ENCODE assay signal across 22 mouse cellular contexts in genomic region chr1:165781911-165782310, GRCm38 (mm10). TPM values are rescaled to one million over a fixed set of nuclear protein-coding genes. Genes with fewer than 3 reads are reported as not detected.
DNase-seq lines count a peak whose midpoint lies in the region; TF ChIP-seq lines count a peak whose summit lies in the region.
"Had no signal": no experiment of that assay in that cellular context is flagged by ENCODE, and none has a peak within 500 bp of the region (broad histone marks: within the 10 kb centered on the region; RNA-seq: fewer than 3 reads in every experiment).

No protein-coding gene starts in this region.

- H3K79me2 ChIP-seq in C2C12 (ENCODE audit: control insufficient read depth, insufficient read depth), result no peaks in the 10 kb centered on the region

- DNase-seq in gastrocnemius, adult 2 months, result no peak
- DNase-seq in gastrocnemius, postnatal 14 days, result no peak
- no peak for DNase-seq in testis, postnatal 10 days (ENCODE audit: low spot score)
- no peak for DNase-seq in MN1 (ENCODE audit: low spot score)
- DNase-seq in left cerebral cortex, postnatal 25 days (ENCODE audit: low spot score in 2 of 2), result no peak
- DNase-seq: adrenal gland, postnatal 10 days; adrenal gland, postnatal 36 days; cerebellum, adult 11 months; cerebellum, adult 2 months; cerebellum, adult 9-11 months; cerebellum, postnatal 25 days; forebrain, postnatal 0 days; gastrocnemius, postnatal 36 days had no signal

- peaks cover 8% of the 10 kb centered on the region for H3K4me1 ChIP-seq in testis, adult 2 months (ENCODE audit: control insufficient read depth, insufficient read depth, low read length)
- H3K4me1 ChIP-seq in brown adipose tissue, adult 24 weeks (ENCODE audit: control insufficient read depth, insufficient read depth, insufficient read length, low read length), result peaks cover 5% of the 10 kb centered on the region
- H3K4me1 ChIP-seq: intestine, embryonic 15.5 days had no signal

- peak overlapping the region; percentile 66 for H3K27ac ChIP-seq in gastrocnemius, adult 2 months
- no peak overlapping the region for H3K27ac ChIP-seq in testis, adult 2 months (ENCODE audit: control insufficient read depth, insufficient read depth, low read depth, low read length)
- H3K27ac ChIP-seq in brown adipose tissue, adult 24 weeks (replicated peaks; ENCODE audit: low read depth, low read length), result peak overlapping the region; percentile 95
- H3K27ac ChIP-seq: embryonic facial prominence, embryonic 12.5 days; embryonic facial prominence, embryonic 15.5 days; hindbrain, embryonic 12.5 days; hindbrain, embryonic 15.5 days; intestine, embryonic 15.5 days had no signal

- H3K4me3 ChIP-seq in gastrocnemius, adult 2 months, result peak overlapping the region; percentile 70
- peak overlapping the region; percentile 44 for H3K4me3 ChIP-seq in testis, adult 2 months (ENCODE audit: control insufficient read depth, low read depth, low read length)
- H3K4me3 ChIP-seq in C2C12 (ENCODE audit: insufficient read depth, poor library complexity, severe bottlenecking), result no peak overlapping the region
- peak overlapping the region; percentile 68 for H3K4me3 ChIP-seq in brown adipose tissue, adult 24 weeks (ENCODE audit: insufficient read depth, low read depth, low read length)
- H3K4me3 ChIP-seq: embryonic facial prominence, embryonic 12.5 days; embryonic facial prominence, embryonic 15.5 days; hindbrain, embryonic 12.5 days; hindbrain, embryonic 15.5 days; intestine, embryonic 15.5 days had no signal

- H3K79me3 ChIP-seq in C2C12 (ENCODE audit: low read depth), result no peaks in the 10 kb centered on the region

- no peak overlapping the region for H3ac ChIP-seq in C2C12 (ENCODE audit: control insufficient read depth, insufficient read length, low read depth)

- intact Hi-C loops in gastrocnemius, adult 2 months (cut with DNase I), result loop anchor here (5.0 kb wide), 1 partner anchor 110 kb away; no protein-coding TSS in a partner anchor
- intact Hi-C loops in gastrocnemius, postnatal 14 days (cut with DNase I; ENCODE audit: low total_unique reads), result loop anchor here (5.0 kb wide), 1 partner anchor 75 kb away; no protein-coding TSS in a partner anchor
- intact Hi-C loops in left cerebral cortex, postnatal 25 days (cut with DNase I), result loop anchor here (2.0 to 10.0 kb wide), 2 partner anchors 77 to 563 kb away; no protein-coding TSS in a partner anchor

- no peaks in the 10 kb centered on the region for H3K27me3 ChIP-seq in testis, adult 2 months (ENCODE audit: control insufficient read depth, insufficient read depth, low read length)
- no peaks in the 10 kb centered on the region for H3K27me3 ChIP-seq in C2C12 (ENCODE audit: control insufficient read depth, insufficient read depth, insufficient read length)
- H3K27me3 ChIP-seq: intestine, embryonic 15.5 days; Patski had no signal

- no peak for TF ChIP-seq POLR2A in testis, adult 2 months (IDR thresholded peaks at IDR 0.05; ENCODE audit: control insufficient read depth, low read depth, low read length)

- TF ChIP-seq CTCF in gastrocnemius, adult 2 months (IDR thresholded peaks at IDR 0.05), result no peak
- TF ChIP-seq CTCF in testis, adult 2 months (IDR thresholded peaks at IDR 0.05; ENCODE audit: control insufficient read depth, insufficient read depth, insufficient replicate concordance, low read depth, low read length), result no peak
- no peak for TF ChIP-seq CTCF in C2C12 (IDR thresholded peaks at IDR 0.05; ENCODE audit: control insufficient read depth, insufficient read depth, insufficient read length)

- no peaks in the 10 kb centered on the region for H3K36me3 ChIP-seq in testis, adult 2 months (ENCODE audit: control insufficient read depth, insufficient read depth, low read length)
- H3K36me3 ChIP-seq in C2C12 (ENCODE audit: control insufficient read depth, insufficient read depth), result no peaks in the 10 kb centered on the region
- H3K36me3 ChIP-seq: embryonic facial prominence, embryonic 12.5 days; embryonic facial prominence, embryonic 15.5 days; hindbrain, embryonic 12.5 days; hindbrain, embryonic 15.5 days; intestine, embryonic 15.5 days had no signal

TF ChIP-seq in C2C12, 6 proteins besides CTCF, POLR2A, EP300 and RAD21:
- peak; percentile 35 for TF ChIP-seq USF1 (IDR thresholded peaks at IDR 0.05; ENCODE audit: low read depth)
- TF ChIP-seq FOSL1 (IDR thresholded peaks at IDR 0.05; ENCODE audit: insufficient read depth, low read length, poor library complexity, severe bottlenecking), result no peak
- no peak for TF ChIP-seq MYOD1 (IDR thresholded peaks at IDR 0.05; ENCODE audit: control insufficient read depth, insufficient read length, low read depth)
- no peak for TF ChIP-seq MYOG (IDR thresholded peaks at IDR 0.05; ENCODE audit: control insufficient read depth, extremely low read depth, insufficient read length)

RNA-seq across cellular contexts. Expression of gene Cd247, which starts 6.6 kb away (rescaled TPM):
- total RNA-seq in gastrocnemius, adult 2 months (2021), result under 1 TPM; 0.17 to 0.38 TPM
- total RNA-seq in gastrocnemius, postnatal 14 days (2021), result 1 to 10 TPM; 1.3 to 1.9 TPM
- polyA plus RNA-seq in testis, adult 2 months (2012; rRNA removed), result 16.6 and 17.2 TPM in 2 replicates
- polyA plus RNA-seq in C2C12 (2012; fragmentation: generic; extraction: Trizol), result 0.05 TPM
- 1.3 and 3.3 TPM in 2 replicates for polyA plus RNA-seq in brown adipose tissue, adult 24 weeks (2012; ENCODE audit: insufficient read depth, insufficient read length, missing spikeins)
- not detected for total RNA-seq in left cerebral cortex, postnatal 25 days (2021)

RNA-seq across cellular contexts. Expression of gene Creg1, which starts 18.4 kb away (rescaled TPM):
- total RNA-seq in gastrocnemius, adult 2 months (2021), result 10 to 100 TPM; 46.2 to 67.4 TPM
- 10 to 100 TPM; 40.3 to 44.6 TPM for total RNA-seq in gastrocnemius, postnatal 14 days (2021)
- 30.4 and 36.9 TPM in 2 replicates for polyA plus RNA-seq in testis, adult 2 months (2012; rRNA removed)
- 21.2 TPM for polyA plus RNA-seq in C2C12 (2012; fragmentation: generic; extraction: Trizol)
- 82.8 and 109 TPM in 2 replicates for polyA plus RNA-seq in brown adipose tissue, adult 24 weeks (2012; ENCODE audit: insufficient read depth, insufficient read length, missing spikeins)
- 10 to 100 TPM; 27.1 to 28.5 TPM for total RNA-seq in left cerebral cortex, postnatal 25 days (2021)
